Mouse (Mus musculus): ENCODE results near the gene Cpt1a.

DNA sequence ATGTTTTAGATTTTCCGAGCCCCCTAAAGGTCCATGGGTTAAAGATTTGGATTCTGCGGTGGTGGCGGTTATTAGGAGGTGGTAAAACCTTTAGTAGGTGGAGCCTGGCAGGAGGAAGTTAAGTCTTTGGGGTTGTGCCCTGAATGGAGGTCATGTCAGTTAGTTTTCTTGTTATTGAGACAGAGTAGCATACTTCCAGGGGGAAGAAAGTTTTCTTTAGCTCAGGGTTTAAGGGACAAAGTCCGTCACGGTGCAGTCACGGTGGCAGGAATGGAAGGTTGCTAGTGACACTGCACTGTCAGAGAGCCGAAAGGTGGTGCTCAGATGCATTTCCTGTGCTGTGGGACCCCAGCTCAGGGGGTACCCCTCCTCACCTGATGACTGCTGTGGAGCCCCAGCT is 24.4 kb upstream of the Cpt1a start:
- TF ChIP-seq POLR2A (IDR thresholded peaks at IDR 0.05; ENCODE audit: borderline replicate concordance, extremely low read depth, insufficient read depth, insufficient read length, poor library complexity, severe bottlenecking) (no peak), CTCF (IDR thresholded peaks at IDR 0.05; ENCODE audit: borderline replicate concordance, extremely low read depth, insufficient read depth, insufficient read length) (no peak)

Data from brain, embryonic 14.5 days (tissue).